Mouse (Mus musculus) olfactory bulb, adult 2 months (tissue): ENCODE results near the gene Spns2.

Experiments used
- CTCF ChIP-seq: fragments of 200-500 bp; IDR thresholded peaks from 2 replicates; pipeline ENCODE4 v1.5.1; 2012; ENCODE audit warnings: low read depth, mild to moderate bottlenecking, low read length, moderate library complexity; ENCODE audit not compliant: insufficient read depth
- POLR2A ChIP-seq: fragments of 200-500 bp; IDR thresholded peaks from 2 replicates; pipeline ENCODE4 v1.6.1; 2012; ENCODE audit warnings: mild to moderate bottlenecking, low read depth, low read length, moderate library complexity; ENCODE audit not compliant: insufficient read depth

- TF ChIP-seq POLR2A (no peak), CTCF (no peak)
Measured at GRCm38 (mm10) chr11:72531632-72532031, 41.9 kb upstream of the Spns2 start.
